Mouse (Mus musculus) kidney, postnatal 25 days (tissue): ENCODE data around the gene Csk.

Experiments used
- DNase-seq, 2 experiments: peaks; one replicate each; pipeline ENCODE4 v3.0.0; 2021; ENCODE audit warnings: mixed read lengths in 2 of 2

The Csk gene

GRCm38 (mm10) chr9:57637272-57637671 lies 16.2 kb downstream of the Csk start:
- no peak for DNase-seq

GRCm38 (mm10) chr9:57633481-57634024 lies 19.9 kb downstream of the Csk start:
- DNase-seq = no peak

- peak; percentile 72 to 79 for DNase-seq
Measured at GRCm38 (mm10) chr9:57629118-57629874, 24.1 kb downstream of the Csk start.

GRCm38 (mm10) chr9:57628717-57629116 lies 24.7 kb downstream of the Csk start:
- DNase-seq = no peak

- no peak for DNase-seq
Measured at GRCm38 (mm10) chr9:57627892-57628291, 25.5 kb downstream of the Csk start.

DNA sequence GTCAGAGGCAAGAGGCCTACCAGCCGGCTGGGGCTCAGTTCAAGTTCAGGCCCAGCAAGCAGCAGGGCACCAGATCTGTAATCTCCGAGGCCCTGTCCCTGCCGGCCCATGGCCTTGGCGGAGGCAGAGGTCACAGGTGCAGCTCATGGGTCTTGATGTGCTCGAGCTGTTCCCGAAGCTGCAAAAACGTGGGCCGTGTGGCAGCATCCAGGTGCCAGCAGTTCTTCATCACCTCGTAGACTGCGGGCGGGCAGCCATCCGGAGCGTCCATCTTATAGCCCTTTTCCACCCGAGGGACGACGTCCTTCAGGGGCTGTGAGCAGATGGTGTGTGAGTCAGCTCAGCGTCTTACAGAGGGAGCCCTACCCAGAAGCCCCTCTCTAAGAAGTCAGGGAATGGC lies 26.2 kb downstream of the Csk start:
- DNase-seq = no peak

DNA sequence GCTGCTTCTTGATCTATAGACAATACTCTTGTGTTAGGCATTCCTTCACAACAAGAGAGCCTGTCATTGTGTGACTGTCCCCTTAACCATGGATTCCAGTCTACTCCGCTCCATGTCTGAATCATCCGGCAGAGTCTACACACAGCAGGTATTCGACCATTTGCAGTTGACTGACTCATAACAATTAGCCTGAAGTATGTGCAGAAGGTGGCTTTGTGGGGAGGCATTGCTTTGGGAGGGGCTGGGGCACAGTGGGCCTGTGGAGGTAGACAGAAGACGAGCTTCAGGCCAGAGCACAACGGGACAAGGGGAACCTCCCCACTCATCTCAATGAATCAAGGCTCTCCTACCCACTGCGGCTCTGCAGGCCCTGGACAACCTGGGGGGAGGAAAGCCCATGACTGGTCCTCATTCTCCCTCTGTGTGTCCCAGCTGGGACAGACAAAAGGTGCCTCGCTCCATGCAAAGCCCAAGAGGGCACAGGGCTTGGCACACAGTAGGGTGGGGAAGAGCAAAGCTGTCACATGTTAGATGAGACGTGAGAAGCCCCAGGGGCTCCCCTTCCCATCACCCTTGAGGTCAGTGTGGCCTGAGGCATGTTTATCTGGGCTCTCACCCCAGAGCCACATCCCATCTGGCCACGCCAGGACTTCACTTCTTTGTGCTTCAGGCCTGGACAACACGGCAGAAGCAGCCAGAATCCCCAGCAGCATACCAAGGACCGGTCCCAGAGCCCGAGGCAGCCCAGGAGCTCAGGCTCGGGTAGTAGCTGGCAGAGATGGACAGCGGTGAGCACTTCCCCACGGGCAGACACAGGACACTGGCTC lies 27.5 kb downstream of the Csk start:
- no peak for DNase-seq

GRCm38 (mm10) chr9:57624295-57624694 lies 29.1 kb downstream of the Csk start:
- DNase-seq = no peak

DNA sequence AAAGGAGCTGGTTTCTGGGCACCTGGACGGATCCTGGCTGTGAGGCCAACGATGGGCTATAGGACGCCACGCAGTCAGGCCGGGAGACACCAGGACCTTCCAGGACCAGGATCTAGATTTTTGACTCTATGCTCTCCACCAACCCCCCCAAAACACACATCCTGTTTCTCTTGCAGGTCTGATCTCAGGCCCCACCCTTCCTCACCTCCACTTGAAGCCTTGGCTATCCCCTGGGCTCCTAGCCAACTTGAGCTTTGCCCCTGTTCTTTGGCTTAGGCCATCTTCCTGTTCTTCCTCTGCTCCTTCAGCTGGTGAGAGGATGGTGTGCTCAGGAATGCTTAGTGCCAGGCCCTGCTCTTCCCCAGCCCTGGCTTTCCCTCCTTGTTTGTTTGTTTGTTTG lies 32.8 kb downstream of the Csk start, which contains the start of gene Lman1l:
Gene Lman1l, minus strand, starts transcription at position 101 of the 400 bp plus-strand sequence.
- DNase-seq = no peak

DNA sequence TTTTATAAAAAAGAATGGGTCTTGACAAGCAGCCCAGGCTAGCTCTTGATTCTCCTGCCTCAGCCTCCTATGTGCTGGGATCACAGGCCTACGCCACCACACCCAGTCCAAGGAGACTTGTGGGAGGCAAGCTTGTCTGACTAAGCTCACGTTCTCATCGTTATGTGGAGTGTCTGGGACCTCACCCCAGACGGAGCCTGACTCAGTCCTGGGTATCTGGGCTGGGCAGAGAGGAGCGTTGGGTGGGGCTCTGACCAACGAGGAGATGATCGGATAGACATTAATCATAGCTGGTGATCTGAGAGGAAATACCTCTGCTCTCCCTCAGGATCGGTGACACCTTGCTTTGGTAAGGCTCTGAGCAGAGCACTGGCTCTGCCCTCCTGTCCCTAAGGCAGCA lies 34.6 kb downstream of the Csk start:
- DNase-seq = no peak

- DNase-seq = no peak
Measured at GRCm38 (mm10) chr9:57617556-57618169, 35.8 kb downstream of the Csk start.

DNA sequence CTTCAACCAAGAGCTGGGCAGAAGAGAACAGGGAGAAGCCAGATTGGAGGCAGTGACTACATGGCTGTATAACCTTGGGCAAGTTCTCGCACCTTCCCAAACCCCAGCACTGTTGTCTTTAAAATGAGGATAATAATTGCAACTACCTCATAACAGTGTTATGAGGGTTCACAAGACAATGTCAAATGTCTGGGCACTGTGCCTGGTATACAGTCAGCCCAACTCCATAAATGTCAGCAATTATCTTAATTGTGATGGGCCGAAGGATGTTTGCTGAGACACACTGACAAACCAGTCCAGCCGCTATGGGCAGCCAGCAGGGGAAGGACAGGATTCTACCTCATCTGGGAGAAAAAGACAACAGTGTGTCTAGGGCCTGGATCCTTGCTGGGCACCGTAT lies 38.6 kb downstream of the Csk start:
- DNase-seq = no peak

GRCm38 (mm10) chr9:57613975-57614374 lies 39.5 kb downstream of the Csk start:
- peak; percentile 40 to 65 for DNase-seq

GRCm38 (mm10) chr9:57612587-57612986 lies 40.8 kb downstream of the Csk start:
- DNase-seq = no peak

GRCm38 (mm10) chr9:57610359-57610826 lies 43.0 kb downstream of the Csk start:
- no peak for DNase-seq

GRCm38 (mm10) chr9:57609803-57610202 lies 43.6 kb downstream of the Csk start:
- no peak for DNase-seq

GRCm38 (mm10) chr9:57606139-57606851 lies 47.1 kb downstream of the Csk start, which contains the start of gene Cplx3:
Gene Cplx3, minus strand, starts transcription at chr9:57606281.
- DNase-seq = peak; percentile 66 to 85

DNA sequence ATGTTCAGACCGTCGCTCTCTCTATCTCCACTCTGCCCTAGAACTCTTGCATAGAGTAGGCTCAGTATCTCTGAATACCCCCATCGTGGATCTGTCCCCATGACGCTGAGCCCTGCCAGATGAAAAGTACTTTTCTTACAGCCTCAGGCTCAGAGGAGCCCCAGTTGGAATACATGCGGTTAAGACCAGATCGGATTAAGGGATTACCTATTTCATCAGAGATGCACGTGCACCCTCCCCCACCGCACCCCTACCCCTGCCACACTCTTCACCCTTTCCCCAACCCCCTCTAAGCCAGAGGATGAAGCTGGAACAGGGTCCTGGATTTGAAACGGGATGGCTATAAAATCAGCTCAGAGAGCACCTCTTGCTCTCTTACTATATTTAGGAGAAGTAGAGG lies 47.9 kb downstream of the Csk start:
- no peak for DNase-seq

GRCm38 (mm10) chr9:57604875-57605274 lies 48.6 kb downstream of the Csk start:
- DNase-seq = no peak

DNA sequence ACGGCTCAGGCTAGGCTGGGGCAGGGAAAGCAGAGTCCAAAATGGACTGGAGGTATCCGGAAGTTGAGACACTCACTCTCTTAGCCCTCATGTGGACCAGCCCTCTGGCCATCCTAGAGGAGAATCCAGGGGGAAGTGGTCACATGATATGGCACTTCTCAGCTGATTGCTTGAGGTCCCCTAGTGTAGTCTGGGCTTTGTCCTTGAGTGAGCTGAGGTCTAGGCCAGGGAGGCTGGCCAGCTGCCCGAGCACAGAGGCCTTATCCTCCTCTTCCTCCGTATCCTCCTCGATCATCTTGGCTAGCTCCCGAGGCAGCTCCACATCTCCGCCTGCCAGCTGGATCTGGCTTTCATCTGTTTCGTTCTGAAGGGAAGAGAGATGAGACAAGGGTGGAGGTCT lies 51.3 kb downstream of the Csk start:
- peak; percentile 16 to 61 for DNase-seq

- peak; percentile 38 to 61 for DNase-seq
Measured at GRCm38 (mm10) chr9:57601353-57601706, 52.1 kb downstream of the Csk start.

- peak in 1 of 2 experiments; percentile 60 for DNase-seq
Measured at GRCm38 (mm10) chr9:57600620-57601352, 52.6 kb downstream of the Csk start.
